Mouse (Mus musculus) hindbrain, embryonic 16.5 days (tissue): ENCODE results near the gene Khnyn. TPM values are rescaled to one million over a fixed set of nuclear protein-coding genes. Genes with fewer than 3 reads are reported as not detected.

ENCODE experiments used
- ATAC-seq: fragments of 200-750 bp; cut with Nextera tagmentation; 2 replicates; pipeline ENCODE4 v1.8.0; 2017; ENCODE audit warnings: moderate TSS enrichment, moderate library complexity
- H3K27ac ChIP-seq: fragments of 300-500 bp; sonication (generic); 2 replicates; pipeline ENCODE4 v1.5.1; 2014; ENCODE audit warnings: low read depth, mild to moderate bottlenecking, control low read depth, low read length, moderate library complexity
- H3K27me3 ChIP-seq: fragments of 300-500 bp; sonication (generic); replicated peaks from 2 replicates; pipeline ENCODE4 v1.6.1; 2014; ENCODE audit warnings: low read length; ENCODE audit not compliant: control insufficient read depth, insufficient read depth
- H3K36me3 ChIP-seq: fragments of 300-500 bp; sonication (generic); 2 replicates; pipeline ENCODE4 v1.6.1; 2014; ENCODE audit warnings: mild to moderate bottlenecking, low read length, moderate library complexity, mixed read lengths; ENCODE audit not compliant: control insufficient read depth, insufficient read depth
- H3K4me1 ChIP-seq: fragments of 300-500 bp; sonication (generic); 2 replicates; pipeline ENCODE4 v1.6.1; 2014; ENCODE audit warnings: low read depth, low read length; ENCODE audit not compliant: control insufficient read depth, insufficient read depth
- H3K4me2 ChIP-seq: fragments of 300-500 bp; sonication (generic); 2 replicates; pipeline ENCODE4 v1.6.1; 2014; ENCODE audit warnings: mild to moderate bottlenecking, low read length, control low read depth, moderate library complexity
- H3K4me3 ChIP-seq: fragments of 300-500 bp; sonication (generic); 2 replicates; pipeline ENCODE4 v1.5.1; 2014; ENCODE audit warnings: mild to moderate bottlenecking, low read length, control low read depth, moderate library complexity
- H3K9ac ChIP-seq: fragments of 300-500 bp; sonication (generic); 2 replicates; pipeline ENCODE4 v1.6.1; 2014; ENCODE audit warnings: low read depth, mild to moderate bottlenecking, control low read depth, low read length, moderate library complexity
- H3K9me3 ChIP-seq: fragments of 300-500 bp; sonication (generic); 2 replicates; pipeline ENCODE4 v1.6.1; 2014; ENCODE audit warnings: mild to moderate bottlenecking, low read length, moderate library complexity; ENCODE audit not compliant: control insufficient read depth
- WGBS: fragments of 180-500 bp; shearing (Covaris S2); extraction: QIAGEN DNeasy Blood & Tissue Kit; methylation state at CpG from one replicate; pipeline ENCODE4 v1.1.7; 2014; 5-methylcytosine and 5-hydroxymethylcytosine counted together
- polyA plus RNA-seq: library from polyadenylated mRNA; unstranded; fragments of >200 nt; fragmentation: Nextera tagmentation; extraction: Ambion mirVana; gene quantifications from 2 replicates; pipeline ENCODE4 v1.2.1, GENCODE M21; 2015

Khnyn gene
- polyA plus RNA-seq, 1 experiment from 2014 or later, result 9.1 TPM

GRCm38 (mm10) chr14:55853621-55854285 is 31.0 kb upstream of the Khnyn start, which contains the start of gene Nynrin:
Nynrin (plus strand) TSS chr14:55854010.
- H3K27me3 ChIP-seq, result no peaks in the 10 kb centered on the region
- no peaks in the 10 kb centered on the region for H3K36me3 ChIP-seq
- WGBS, result 1% methylated on average over 32 of the region's 33 CpGs
- peaks cover 38% of the 10 kb centered on the region for H3K4me1 ChIP-seq
- no peaks in the 10 kb centered on the region for H3K9me3 ChIP-seq
- peak; percentile 82 for ATAC-seq
- H3K9ac ChIP-seq, result peak within 1 kb of the TSS; percentile 84
- peak within 1 kb of the TSS; percentile 74 for H3K4me2 ChIP-seq
- peak within 1 kb of the TSS; percentile 54 for H3K4me3 ChIP-seq
- peak within 1 kb of the TSS; percentile 84 for H3K27ac ChIP-seq

- H3K9ac ChIP-seq, result peak overlapping the region; percentile 84
- peak overlapping the region; percentile 84 for H3K27ac ChIP-seq
- no peaks in the 10 kb centered on the region for H3K36me3 ChIP-seq
- peak; percentile 9; the same call in 1 of the 2 replicates for ATAC-seq
- WGBS, result 0% methylated on average over 9 of the region's 9 CpGs
- H3K4me3 ChIP-seq, result peak overlapping the region; percentile 54
- no peaks in the 10 kb centered on the region for H3K27me3 ChIP-seq
- H3K4me2 ChIP-seq, result peak overlapping the region; percentile 74
- peaks cover 42% of the 10 kb centered on the region for H3K4me1 ChIP-seq
- H3K9me3 ChIP-seq, result no peaks in the 10 kb centered on the region
Observed at GRCm38 (mm10) chr14:55854406-55855100, 30.2 kb upstream of the Khnyn start.

- Histone ChIP-seq H3K9me3 (no peaks in the 10 kb centered on the region), H3K9ac (peak overlapping the region; percentile 84), H3K4me3 (peak overlapping the region; percentile 54), H3K4me2 (peak overlapping the region; percentile 74), H3K36me3 (no peaks in the 10 kb centered on the region), H3K27me3 (no peaks in the 10 kb centered on the region), H3K27ac (peak overlapping the region; percentile 84), H3K4me1 (peaks cover 42% of the 10 kb centered on the region)
- ATAC-seq, result peak; percentile 13
- WGBS, result 1% methylated on average over 4 of the region's 4 CpGs
Observed at GRCm38 (mm10) chr14:55855101-55855561, 29.6 kb upstream of the Khnyn start.

DNA sequence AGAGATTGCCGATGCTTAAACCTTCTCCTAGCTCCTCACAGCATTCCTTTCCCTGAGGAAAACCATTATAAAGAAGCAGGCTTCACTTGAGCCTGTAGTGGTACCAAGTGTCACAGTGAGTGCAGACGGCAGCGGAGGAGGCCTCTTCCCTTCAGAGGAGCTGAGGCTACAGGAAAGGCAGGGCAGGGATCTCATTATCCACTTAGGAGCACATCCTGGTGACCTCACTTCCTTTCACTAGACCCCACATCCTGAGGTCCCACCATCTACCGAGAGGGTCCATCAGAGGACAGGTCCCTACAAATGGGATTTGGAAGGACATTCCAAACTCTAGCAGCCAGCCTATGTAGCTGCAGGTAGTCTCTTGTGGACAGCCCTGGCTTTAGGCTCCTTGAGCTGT is 27.2 kb upstream of the Khnyn start:
- Histone ChIP-seq H3K27me3 (no peaks in the 10 kb centered on the region), H3K9ac (no peak overlapping the region), H3K9me3 (no peaks in the 10 kb centered on the region), H3K36me3 (no peaks in the 10 kb centered on the region), H3K4me3 (no peak overlapping the region), H3K27ac (no peak overlapping the region), H3K4me1 (peaks cover 43% of the 10 kb centered on the region), H3K4me2 (peak overlapping the region; percentile 23; the same call in 1 of the 2 replicates)
- 69% methylated on average over 4 of the region's 4 CpGs for WGBS
- ATAC-seq, result no peak

DNA sequence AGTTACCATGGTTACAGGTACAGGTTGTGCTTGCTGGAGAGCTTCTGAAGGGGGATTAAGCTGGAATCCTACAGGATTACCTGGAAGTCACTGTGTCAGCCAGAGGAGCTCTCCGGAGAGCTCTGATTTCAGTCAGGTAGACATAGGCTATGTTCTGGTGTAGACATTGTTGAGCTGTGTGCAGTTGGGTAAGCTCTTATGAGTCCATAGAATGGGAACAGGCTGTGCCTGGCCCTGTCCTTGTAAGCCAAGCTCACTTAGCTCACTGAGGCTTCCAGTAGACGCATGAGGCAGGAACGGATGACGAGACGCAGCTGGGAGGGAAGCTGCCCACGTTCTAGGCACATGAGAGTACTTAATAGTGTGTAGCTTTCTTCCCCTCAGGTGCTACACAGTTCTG is 22.6 kb upstream of the Khnyn start:
- no peaks in the 10 kb centered on the region for H3K27me3 ChIP-seq
- no peak for ATAC-seq
- H3K4me1 ChIP-seq, result peaks cover 19% of the 10 kb centered on the region
- no peak overlapping the region for H3K4me3 ChIP-seq
- whole genome bisulfite sequencing, result 76% methylated on average over 6 of the region's 6 CpGs
- H3K36me3 ChIP-seq, result peaks cover 21% of the 10 kb centered on the region
- no peak overlapping the region for H3K9ac ChIP-seq
- H3K4me2 ChIP-seq, result no peak overlapping the region
- no peak overlapping the region for H3K27ac ChIP-seq
- H3K9me3 ChIP-seq, result no peaks in the 10 kb centered on the region

GRCm38 (mm10) chr14:55862970-55863369 is 21.8 kb upstream of the Khnyn start:
- H3K36me3 ChIP-seq, result peaks cover 21% of the 10 kb centered on the region
- no peak overlapping the region for H3K4me2 ChIP-seq
- no peak overlapping the region for H3K4me3 ChIP-seq
- H3K4me1 ChIP-seq, result peaks cover 14% of the 10 kb centered on the region
- no peak for ATAC-seq
- H3K27ac ChIP-seq, result no peak overlapping the region
- no peaks in the 10 kb centered on the region for H3K9me3 ChIP-seq
- H3K9ac ChIP-seq, result no peak overlapping the region
- H3K27me3 ChIP-seq, result no peaks in the 10 kb centered on the region
- WGBS, result 91% methylated on average over 10 of the region's 10 CpGs

DNA sequence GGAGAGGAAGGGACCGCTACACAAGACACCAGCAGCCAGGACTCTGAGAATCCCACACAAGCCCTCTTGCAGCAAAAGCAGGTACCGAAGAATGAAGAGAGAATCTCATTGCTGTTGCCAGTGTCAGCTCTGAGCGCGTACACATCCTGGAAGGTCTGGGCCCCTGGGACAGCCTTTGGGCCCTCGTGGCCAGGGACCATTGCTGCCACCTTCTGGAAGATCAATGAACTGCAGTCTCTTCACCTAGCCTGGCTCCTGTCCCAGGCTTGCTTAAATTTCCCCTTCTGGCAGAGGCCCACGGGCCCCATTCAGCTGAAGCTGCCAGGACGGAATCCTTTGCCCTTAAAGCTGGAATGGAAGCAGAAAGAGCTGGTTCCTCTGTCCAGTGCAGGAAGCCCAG is 21.0 kb upstream of the Khnyn start:
- H3K9ac ChIP-seq, result no peak overlapping the region
- no peak overlapping the region for H3K4me2 ChIP-seq
- peak; percentile 60; the same call in 1 of the 2 replicates for ATAC-seq
- WGBS, result 28% methylated on average over 7 of the region's 7 CpGs
- H3K27me3 ChIP-seq, result no peaks in the 10 kb centered on the region
- peaks cover 27% of the 10 kb centered on the region for H3K36me3 ChIP-seq
- H3K4me3 ChIP-seq, result no peak overlapping the region
- H3K9me3 ChIP-seq, result no peaks in the 10 kb centered on the region
- peaks cover 14% of the 10 kb centered on the region for H3K4me1 ChIP-seq
- no peak overlapping the region for H3K27ac ChIP-seq

GRCm38 (mm10) chr14:55866962-55867361 is 17.8 kb upstream of the Khnyn start:
- no peak overlapping the region for H3K4me3 ChIP-seq
- no peaks in the 10 kb centered on the region for H3K27me3 ChIP-seq
- peaks cover 56% of the 10 kb centered on the region for H3K36me3 ChIP-seq
- H3K27ac ChIP-seq, result no peak overlapping the region
- H3K9ac ChIP-seq, result no peak overlapping the region
- H3K9me3 ChIP-seq, result no peaks in the 10 kb centered on the region
- 31% methylated on average over 4 of the region's 4 CpGs for WGBS
- peaks cover 5% of the 10 kb centered on the region for H3K4me1 ChIP-seq
- no peak overlapping the region for H3K4me2 ChIP-seq
- no peak for ATAC-seq

GRCm38 (mm10) chr14:55868230-55869026 is 16.3 kb upstream of the Khnyn start:
- Histone ChIP-seq H3K4me2 (no peak overlapping the region), H3K4me3 (no peak overlapping the region), H3K9ac (no peak overlapping the region), H3K9me3 (no peaks in the 10 kb centered on the region), H3K27ac (no peak overlapping the region), H3K27me3 (no peaks in the 10 kb centered on the region), H3K4me1 (peaks cover 6% of the 10 kb centered on the region), H3K36me3 (peaks cover 61% of the 10 kb centered on the region)
- ATAC-seq, result no peak
- WGBS, result 90% methylated on average over 14 of the region's 14 CpGs
